Mouse (Mus musculus) spleen, adult 18-20 months (tissue): ENCODE measurements around the gene Zfp865.
A peak's percentile ranks its signal among the peaks of the same experiment; 100 is the strongest.
"Not testable (repeated sequence)": the region's sequence is repeated elsewhere in the genome, so short reads cannot be mapped to it uniquely, and the experiment has no call there.

Source experiments
- DNase-seq, 2 experiments: peaks; one replicate each; pipeline ENCODE4 v3.0.0; 2022; ENCODE audit warnings: mixed read lengths in 2 of 2

Zfp865 gene

DNA sequence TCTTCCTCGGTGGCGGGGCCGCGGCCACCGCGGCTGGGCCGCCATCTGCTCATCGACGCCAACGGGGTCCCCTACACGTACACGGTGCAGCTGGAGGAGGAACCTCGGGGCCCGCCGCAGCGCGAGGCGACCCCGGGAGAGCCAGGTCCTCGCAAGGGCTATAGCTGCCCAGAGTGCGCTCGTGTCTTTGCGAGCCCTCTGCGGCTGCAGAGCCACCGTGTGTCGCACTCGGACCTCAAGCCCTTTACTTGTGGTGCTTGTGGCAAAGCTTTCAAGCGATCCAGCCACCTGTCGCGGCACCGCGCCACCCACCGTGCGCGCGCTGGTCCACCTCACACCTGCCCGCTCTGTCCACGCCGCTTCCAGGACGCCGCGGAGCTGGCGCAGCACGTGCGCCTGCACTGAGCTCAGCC lies 32.8 kb downstream of the Zfp865 start:
- DNase-seq = no peak

DNA sequence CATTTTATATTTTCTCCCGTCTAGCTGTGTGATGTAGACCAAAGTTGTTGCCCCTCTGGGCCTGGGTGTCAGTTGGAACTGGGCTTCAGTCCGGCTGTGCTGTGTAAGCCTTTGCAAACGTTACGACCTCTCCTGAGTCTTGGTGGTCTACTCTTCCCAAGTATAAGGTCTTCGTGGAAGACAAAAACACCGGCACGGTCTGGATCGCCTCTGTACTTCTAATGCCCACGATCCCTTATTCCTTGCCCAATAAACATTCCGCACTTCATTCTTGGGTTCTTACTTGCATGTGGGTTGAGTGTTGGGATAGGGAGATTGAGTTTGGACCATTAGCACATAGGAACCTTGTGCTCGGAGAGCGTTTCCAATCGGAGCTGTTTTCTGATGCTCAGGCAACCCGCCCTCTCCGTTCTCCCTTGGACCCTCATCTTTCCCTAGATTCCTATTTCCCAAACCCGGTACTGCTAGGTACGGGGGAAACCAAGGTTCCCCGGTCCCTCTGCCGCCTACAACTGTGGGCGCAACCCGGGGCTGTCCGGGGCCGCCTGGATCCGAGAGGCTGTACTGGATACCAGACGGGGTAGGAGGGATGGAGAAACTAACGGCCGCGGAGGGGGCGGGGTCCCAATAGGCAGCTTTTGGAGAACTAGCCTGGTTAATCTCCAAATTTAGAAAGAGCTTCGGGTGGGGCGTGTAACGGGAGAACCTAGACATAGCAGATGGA lies 33.4 kb downstream of the Zfp865 start:
- DNase-seq = no peak

DNA sequence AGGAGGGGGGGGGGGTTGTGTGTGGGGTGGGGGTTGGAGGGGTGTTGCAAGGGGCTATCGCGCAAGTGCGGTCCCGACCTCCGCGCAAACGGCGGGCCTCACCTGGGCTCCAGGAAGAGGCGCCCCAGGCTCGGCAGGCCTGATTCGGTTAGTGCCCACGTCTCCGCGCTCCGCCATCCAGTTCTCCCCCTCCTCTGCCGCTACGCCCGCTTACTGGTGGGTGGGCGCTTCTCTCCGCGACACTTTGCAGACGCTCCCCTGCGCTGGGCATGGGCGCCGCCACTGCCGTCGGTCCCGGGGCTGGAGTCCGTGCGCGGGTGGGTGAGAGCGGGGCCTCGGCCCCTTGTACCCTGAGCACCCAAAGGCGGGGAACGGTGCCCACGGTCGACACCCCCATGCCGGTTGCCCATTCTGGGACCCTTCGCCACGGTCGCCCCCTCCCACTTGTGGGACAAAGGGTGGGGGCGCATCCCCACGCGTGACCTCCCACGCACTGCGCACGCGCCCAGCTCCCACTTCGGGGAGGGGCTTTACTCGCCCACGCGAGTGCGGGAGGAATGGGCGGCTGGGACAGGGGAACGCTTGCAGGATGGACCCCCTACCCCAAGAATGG lies 36.6 kb downstream of the Zfp865 start:
- DNase-seq = no peak

DNA sequence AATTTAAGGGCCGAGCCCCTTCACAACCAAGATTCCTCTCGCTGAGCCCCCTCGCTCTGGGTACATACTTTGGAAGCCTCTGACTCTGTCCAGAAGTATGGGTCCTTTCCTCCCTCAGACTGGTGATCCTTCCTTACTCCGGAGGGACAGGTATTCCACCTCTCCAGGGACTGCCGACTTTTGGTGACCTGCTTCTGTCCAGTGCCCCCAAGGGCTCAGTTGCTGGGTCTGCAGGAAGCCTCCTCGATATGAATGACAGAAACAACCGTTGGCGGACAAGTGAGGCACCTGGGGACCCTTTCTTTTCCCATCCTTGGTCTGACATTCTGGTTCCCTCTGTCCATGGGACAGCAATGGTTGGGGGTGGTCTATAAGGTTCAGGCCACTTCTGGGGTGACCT lies 37.2 kb downstream of the Zfp865 start:
- no peak for DNase-seq

DNA sequence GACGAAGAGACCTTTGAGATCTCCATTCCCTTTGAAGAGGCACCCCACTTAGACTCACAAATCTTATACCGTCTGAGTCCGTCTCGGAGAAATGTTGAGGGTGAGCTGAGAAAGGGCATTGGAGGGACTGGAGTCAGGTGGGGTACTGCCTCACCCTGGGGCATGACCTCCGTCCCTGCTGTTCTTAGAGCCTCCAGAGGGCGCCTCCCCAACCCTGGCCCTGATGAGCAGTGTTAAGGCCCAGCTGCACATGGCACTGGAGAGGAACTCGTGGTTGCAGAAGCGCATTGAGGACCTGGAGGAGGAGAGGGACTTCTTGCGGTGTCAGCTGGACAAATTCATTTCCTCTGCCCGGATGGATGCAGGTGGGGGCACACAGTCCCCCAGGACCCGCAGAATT lies 37.6 kb downstream of the Zfp865 start:
- DNase-seq = no peak

DNA sequence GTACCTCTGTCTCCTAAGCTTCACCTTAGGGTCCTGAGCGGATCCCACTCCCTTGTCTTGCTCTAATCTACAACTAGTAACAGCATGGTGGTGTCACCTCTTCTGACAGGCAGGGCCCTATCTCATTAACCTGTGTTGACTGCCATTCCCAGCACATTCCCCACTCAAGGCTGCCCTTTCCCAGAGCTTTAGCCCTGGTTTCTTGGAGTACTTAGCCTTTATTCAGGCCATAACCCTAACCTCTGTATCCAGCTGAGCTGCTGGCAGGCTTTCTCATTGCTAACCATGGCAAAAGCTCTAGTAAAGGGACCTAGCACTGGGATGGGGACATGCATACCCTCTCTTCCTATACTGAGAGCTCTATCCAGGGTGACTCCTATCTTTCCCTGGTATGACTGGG lies 38.5 kb downstream of the Zfp865 start:
- DNase-seq = no peak

DNA sequence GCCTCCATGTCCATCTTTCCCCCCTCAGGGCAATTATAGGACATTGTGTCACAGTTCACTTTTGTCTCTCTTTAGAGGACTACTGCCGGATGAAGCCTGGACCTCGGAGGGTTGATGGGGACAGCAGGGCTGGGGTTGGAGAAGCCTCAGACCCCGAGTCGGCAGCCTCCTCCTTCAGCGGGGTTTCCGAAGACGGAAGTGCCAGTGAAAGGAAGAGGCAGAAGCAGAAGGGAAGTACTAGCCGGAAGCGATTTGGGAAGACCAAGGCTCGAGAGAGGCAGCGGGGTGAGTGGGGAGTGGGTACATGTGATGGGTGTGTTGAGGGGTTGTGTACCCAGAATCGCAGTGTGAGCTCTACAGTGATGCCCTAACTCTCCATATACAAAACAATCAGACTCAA lies 39.2 kb downstream of the Zfp865 start:
- no peak for DNase-seq

DNA sequence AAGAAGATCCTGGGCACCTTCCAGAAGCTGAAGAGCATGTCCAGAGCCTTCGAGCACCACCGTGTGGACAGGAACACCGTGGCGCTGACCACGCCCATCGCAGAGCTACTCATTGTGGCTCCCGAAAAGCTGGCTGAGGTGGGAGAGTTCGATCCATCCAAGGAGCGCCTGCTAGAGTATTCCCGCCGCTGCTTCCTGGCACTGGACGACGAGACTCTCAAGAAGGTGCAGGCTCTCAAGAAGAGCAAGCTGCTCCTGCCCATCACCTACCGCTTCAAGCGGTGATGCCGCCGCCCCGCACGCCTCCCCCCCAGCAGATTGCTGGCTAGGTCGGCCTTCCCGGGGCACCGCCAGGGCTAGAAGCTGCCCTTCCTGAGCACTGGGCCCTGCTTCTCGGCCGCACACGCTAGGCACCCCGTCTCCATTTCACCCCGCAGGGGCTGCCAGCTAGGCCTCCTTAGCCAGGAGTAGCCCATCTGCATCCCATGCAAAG lies 40.1 kb downstream of the Zfp865 start:
- DNase-seq = peak; percentile 58 to 75

DNA sequence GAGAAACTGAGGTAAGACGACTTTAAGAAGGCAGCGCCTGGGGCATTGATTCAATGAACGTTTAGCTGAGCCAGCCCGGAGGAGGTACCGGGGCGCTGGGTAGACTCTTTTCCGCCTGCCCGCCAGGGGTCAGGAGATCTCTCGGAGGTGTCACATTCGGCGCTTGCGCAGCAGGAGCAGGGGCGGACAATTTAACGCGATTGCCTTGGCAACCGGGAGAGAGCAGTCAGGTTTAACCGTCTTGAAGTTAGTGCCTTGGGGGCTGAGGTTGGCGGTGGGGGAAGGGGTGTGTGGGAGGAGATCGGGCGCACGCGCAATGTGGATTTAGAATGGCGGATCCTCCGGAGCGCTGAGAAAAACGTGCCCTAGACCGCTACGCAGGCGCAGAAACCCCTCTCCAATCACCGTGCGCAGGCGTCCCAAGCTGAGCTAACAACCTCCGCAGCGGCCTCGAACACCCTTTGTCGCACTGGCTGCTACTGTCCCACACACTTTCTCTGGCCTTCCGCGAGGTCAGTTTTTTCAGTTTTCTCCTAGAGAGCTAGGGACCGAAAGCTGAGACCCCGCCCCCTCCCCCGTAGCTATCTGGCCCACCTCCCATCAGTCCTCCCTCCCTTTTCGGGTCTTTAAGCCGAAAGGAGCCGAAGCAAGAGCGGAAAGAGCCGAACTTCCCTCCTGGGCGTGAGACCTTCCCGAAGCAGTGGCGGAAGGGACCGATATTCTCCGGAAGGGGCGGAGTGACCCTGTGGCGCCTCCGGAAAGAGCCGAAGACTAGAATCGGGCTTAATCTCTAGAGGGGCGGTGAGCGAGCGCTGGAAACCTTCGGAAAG lies 41.0 kb downstream of the Zfp865 start:
- peak; percentile 96 to 97 for DNase-seq

DNA sequence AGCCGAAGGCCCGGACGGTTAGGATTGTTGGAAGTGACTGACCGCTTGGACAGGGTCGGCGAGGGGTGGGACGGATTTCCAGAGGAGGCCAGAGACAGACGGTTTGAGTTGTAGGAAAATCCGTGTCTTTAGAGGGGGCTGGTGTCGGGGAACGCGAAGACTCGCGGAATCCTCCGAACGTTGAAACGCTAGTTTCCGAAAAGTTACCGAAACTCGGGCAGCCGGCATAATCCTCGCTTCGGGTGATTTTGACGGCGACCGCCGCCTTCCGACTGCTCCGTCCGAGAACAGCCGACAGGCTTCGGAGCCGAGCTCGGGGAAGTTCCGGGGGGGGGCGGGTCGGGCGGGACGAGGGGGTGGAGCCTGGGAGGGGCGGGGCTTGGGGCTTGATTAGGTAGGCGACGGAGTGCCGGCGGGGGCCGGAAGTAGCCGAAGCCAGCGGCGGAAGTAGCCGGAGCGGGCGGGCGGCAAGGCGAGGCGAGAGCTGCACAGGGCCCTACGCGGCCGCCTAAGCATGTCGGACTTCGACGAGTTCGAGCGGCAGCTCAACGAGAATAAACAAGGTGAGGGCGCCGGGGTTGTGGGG lies 41.7 kb downstream of the Zfp865 start, which contains the start of gene U2af2:
TSS of gene U2af2 (plus strand) at position 370 of the 586 bp plus-strand sequence.
- peak; percentile 92 to 93 for DNase-seq

DNA sequence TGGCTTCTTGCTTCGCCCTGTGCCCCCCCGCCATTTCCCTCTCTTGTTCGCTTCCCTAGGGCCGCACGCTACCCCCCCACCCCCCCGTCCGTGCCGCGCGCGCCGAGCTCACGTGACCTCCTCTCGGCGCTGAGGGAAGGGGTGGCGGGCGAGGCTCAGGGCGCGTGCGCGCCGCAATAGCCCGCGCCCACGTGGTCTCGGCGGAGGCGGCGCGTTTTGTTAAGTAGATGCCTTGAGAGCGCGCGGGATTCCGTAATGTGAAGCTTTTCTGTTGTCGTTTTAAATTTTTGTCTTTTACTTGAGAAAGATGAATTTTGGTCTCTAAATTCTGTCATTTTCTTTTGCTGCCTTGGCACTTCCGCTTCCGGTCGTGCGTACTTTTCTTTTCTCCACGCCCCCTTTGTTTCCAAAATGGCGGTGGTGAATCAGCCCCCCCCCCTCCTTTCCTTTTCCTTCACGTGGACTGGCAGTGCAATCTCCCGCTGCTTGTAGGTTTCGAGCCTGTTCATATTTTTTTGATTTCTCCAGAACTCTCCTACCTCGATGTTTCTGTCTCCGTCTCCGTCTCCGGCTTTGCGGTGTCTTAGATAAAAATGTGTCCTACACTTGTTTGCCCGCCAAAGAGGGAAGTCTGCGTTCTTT lies 42.3 kb downstream of the Zfp865 start:
- no peak for DNase-seq

DNA sequence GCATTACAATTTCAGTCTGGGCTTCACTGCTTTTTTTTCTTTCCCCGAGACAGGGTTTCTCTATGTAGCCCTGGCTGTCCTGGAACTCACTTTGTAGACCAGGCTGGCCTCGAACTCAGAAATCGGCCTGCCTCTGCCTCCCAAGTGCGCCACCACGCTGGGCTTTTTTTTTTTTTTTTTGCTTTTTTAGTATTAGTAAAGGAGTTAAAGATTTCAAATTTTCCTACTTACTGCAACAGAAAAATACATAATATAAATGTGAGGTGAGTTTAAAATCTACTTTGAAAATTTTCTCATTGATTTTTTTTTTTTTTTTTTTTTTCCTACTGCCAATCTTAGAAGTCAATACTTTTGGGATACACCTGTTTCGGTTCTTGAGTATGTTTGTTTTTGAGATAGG lies 44.7 kb downstream of the Zfp865 start:
- DNase-seq = no peak

DNA sequence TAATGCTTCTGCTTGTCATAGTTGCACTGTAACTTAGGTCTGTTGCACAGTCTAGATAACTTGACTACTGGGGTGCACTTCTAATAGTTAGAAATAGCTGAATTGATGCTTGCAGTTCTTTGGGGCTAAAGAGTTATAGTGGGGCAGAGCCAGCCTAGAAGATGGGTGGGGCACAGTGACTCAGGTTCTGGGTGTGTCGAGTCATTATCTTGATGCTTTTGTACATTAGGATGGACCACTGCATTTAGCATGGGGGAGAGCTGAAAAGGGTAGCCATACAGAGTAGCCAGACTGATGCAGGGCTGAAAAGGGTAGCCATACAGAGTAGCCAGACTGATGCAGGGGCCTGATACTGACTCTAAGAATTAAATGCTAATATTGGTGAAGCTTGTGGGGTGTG lies 53.4 kb downstream of the Zfp865 start:
- no peak for DNase-seq

DNA sequence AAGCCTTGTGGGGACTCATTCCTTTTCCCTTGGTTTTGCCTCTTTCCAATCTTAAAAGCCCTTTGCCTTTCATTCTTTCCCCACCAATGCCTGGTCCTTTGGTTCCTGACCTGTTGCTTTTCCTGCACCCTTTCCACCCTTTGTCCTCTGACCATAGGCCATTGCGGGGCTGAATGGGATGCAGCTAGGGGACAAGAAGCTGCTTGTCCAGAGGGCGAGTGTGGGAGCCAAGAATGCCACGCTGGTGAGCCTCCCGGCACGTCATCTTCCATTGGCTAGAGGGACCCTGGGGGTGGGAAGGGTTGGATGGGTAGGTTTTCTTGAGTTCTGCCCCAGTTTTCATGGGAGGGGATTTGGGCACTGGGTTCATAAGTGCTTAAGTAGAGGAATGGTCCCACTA lies 54.8 kb downstream of the Zfp865 start:
- DNase-seq = no peak

DNA sequence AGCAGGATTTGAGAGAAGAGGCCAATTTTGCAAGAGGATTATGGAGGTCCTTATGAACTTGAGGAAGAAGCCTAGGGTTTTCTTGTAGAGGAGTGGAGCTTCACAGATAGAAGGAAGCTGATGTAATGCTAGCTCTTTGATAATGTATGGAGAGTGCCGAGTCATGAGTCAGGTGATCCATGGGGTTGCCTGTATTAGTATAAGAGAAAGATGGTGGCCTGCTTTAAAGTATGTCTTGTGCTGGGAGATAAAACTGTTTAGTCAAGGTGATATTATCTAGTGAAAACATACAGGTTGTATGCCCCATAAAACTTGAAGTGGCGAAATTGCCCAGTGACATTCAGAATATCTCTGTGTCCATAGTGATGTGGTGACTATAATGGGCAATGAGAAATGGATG lies 56.8 kb downstream of the Zfp865 start:
- no peak for DNase-seq

DNA sequence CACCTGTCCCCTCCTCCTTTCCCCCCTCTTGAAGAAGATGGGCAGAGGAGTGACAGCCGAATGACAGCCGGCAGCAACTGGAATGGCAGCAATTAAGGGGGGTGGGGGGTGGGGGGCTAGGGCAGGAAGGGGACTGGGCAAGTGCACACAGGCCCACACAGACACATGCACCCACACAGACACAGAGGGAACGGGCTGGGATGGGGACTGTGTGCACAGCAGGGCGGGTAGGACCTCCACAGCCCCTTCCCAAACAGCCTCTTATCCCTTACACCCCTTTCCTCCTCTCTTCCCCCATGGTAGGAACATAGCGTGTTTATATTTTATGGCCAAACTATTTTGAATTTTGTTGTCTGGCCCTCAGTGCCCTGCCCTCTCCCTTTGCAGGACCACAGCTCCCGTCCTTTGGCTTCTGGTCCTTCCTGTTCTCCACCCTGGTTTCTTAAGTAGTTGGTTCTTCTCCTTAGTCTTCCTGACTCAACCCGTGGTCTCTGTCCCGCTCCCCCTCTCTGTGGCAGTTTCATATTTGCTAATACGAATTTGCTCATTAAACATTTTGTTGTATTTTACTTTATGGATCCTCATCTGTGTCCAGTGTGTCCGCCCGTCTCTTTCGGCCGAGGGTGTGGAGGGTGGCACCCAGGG lies 59.3 kb downstream of the Zfp865 start:
- DNase-seq = not testable (repeated sequence)

DNA sequence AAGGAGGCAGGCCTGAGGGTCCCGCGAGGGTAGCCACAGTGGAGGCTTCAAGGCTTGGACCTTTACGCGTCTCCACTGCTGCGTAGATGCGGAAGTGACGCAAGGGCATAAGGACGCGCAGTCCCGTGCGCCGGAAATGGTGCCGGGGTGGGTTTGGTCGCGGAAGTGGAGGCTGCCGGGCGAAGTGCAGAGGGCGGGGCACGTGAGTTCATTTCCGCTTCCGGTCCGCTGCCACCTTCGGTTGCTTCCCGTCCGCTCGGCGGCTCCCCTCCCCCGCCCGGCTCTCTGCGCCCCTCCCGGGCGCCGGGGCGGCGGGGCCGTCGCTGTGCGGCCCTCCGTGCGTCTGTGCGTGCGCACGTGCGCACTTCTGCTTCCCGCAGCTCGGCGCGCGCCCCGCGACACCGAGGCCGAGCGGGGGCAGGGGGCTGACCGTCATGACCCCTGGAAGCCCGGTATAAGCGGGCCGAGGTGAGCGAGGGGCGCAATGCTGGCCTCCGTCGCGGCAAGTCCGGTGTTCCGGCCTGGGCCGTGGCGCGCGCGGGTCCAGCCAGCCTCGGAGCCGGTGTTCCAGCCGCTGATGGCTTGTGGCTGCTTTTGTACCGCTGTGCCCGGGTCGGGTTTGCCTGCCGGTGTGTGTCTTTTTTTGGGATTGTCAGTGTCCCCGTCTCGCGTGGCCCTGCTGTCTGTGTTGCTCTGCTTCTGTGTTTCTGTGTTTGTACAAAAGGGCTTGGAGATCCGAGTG lies 60.0 kb downstream of the Zfp865 start, which contains the start of gene Epn1:
TSS of gene Epn1 (plus strand) at position 226 of the 742 bp plus-strand sequence.
- DNase-seq = peak; percentile 91 to 92

DNA sequence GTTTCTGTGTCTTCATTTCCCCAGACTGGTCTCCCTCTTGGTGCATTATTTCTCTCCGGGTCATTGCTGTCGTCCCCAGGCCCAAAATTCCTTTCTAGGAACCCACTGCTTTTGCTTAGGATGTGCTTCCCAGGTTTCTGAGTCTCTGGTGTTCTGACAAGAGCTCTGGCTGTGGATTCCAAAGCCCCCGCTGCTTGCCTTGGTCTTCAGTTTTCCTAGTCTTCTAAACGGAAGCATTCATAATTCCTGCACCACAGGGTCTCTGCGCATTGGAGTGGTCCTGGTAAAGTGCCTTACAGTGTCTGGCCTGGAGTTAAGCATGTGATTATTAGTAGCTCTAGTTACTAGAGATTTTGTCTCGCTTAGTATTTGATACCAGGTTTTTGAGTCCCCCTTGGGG lies 60.6 kb downstream of the Zfp865 start:
- no peak for DNase-seq

DNA sequence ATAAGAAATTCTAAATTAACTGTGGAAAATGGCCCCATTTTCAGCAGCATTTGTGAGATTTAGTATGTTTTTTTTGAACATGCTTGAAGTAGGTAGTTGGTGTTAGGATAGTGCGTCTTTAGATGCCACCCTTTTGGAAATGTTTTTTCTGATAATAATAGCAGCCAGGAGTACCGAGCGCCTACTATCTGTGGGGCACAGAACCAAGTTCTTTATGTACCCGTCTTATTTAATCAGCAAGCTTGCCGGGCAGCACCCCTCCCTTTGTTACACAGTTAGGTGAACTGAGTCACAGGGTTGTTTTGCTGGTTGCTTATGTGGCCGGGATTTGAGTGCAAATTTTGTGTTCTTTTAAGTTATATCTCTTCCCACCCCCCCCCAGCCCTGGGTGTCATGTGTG lies 61.1 kb downstream of the Zfp865 start:
- DNase-seq = no peak

DNA sequence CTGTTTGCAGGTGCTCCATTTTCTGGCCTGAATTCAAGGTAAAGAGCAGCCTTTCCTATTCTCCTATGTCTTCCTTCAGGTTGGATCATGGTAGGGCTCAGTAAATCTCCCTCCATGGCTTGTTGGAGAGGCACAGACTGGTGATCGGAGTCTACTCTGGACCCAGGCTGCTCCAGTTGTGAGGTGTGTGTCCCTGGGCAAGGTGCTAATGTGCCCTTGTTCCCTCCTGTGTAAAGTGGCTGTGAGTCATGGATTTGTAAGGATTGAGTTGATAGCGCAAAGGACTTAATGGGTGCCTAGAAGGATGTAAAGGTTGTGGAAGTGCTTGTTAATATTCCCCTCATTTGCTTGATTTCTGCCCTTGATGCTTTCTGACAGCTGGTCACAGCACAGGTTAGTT lies 61.8 kb downstream of the Zfp865 start:
- no peak for DNase-seq
